Mouse (Mus musculus): ENCODE measurements around the gene Maml3. TPM values are rescaled to one million over a fixed set of nuclear protein-coding genes. Genes with fewer than 3 reads are reported as not detected.
A peak's percentile ranks its signal among the peaks of the same experiment; 100 is the strongest.

The Maml3 gene
- total and polyA plus RNA-seq, 3 experiments: 0.81 to 1.8 (median 0.98) TPM

DNA sequence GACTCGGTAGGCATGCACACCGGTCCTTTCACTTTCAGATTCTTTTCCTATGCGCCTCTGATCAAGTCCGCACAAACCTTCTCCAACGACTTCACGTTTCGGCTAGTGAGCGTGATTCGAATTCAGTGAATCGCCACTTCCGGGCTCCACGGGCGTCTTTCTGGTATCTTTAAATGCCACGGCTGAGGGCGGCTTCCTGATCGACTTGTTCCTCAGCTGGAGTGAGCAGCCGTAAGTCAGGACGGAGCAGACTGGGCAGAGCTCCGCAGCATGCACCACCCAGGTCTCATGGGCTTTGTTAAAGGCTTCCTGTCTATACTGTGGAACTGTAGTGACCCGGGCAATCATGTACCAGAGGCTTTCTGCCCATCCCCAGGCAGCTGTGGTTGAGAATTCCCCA, 468.2 kb downstream of the Maml3 start:
- dilution Hi-C loops (cut with MboI; ENCODE audit: extremely low pct_ligation_motif_present, extremely low pct_unique_long_range_greater_than_20kb, low sequenced_read_pairs) (no loop called here), in situ Hi-C loops (cut with MboI; ENCODE audit: low pct_ligation_motif_present, low pct_unique_long_range_greater_than_20kb, low sequenced_read_pairs) (no loop called here)
- Histone ChIP-seq H3K4me1 (ENCODE audit: control insufficient read depth in 1 of 2, insufficient read depth in 2 of 2) (peaks cover 9 to 46% of the 10 kb centered on the region in 2 experiments), H3K9ac (ENCODE audit: insufficient read depth, low read depth) (peak overlapping the region; percentile 73), H3K9me3 (replicated peaks; ENCODE audit: low read length) (peaks cover 9% of the 10 kb centered on the region), H3K79me2 (replicated peaks; ENCODE audit: control insufficient read depth, extremely low read depth, insufficient read depth, poor library complexity, severe bottlenecking) (no peaks in the 10 kb centered on the region), H3K27me3 (replicated peaks) (no peaks in the 10 kb centered on the region), H3K27ac (ENCODE audit: insufficient read depth, low read depth) (peak overlapping the region; percentile 92), H3K36me3 (replicated peaks in 1 of 2; ENCODE audit: control insufficient read depth in 1 of 2, insufficient read depth in 1 of 2, low read length in 1 of 2) (no peaks in the 10 kb centered on the region), H3K4me3 (replicated peaks in 1 of 3; ENCODE audit: low read depth in 2 of 3, low read length in 2 of 3, poor library complexity in 1 of 3) (peak overlapping the region; percentile 30 to 52 (median 50)), H3K4me2 (ENCODE audit: insufficient read depth, low read depth, poor library complexity, severe bottlenecking) (peak overlapping the region; percentile 52)
- TF ChIP-seq POLR2A (IDR thresholded peaks at IDR 0.05; ENCODE audit: low read depth, low read length) (peak; percentile 62), EP300 (IDR thresholded peaks at IDR 0.05; ENCODE audit: low read length) (no peak; the same call in 1 of the 2 replicates), MAZ (IDR thresholded peaks at IDR 0.05; ENCODE audit: low read depth, low read length) (no peak), TCF12 (IDR thresholded peaks at IDR 0.05; ENCODE audit: low read depth, low read length) (peak; percentile 62; the same call in 1 of the 2 replicates), ZMIZ1 (IDR thresholded peaks at IDR 0.05; ENCODE audit: low read depth, low read length) (0 out of 2 replicates have a peak, but pooled peaks have one; percentile 47), JUND (conservative IDR thresholded peaks at IDR 0.05; ENCODE audit: low read depth, low read length) (no peak), MYC (IDR thresholded peaks at IDR 0.05; ENCODE audit: low read depth, low read length) (no peak), MAFK (IDR thresholded peaks at IDR 0.05; ENCODE audit: insufficient replicate concordance, low read length) (no peak), ZKSCAN1 (IDR thresholded peaks at IDR 0.05; ENCODE audit: borderline replicate concordance, low read depth, low read length) (no peak), JUN (IDR thresholded peaks at IDR 0.05; ENCODE audit: insufficient read depth, low read depth, low read length) (no peak), NELFE (IDR thresholded peaks at IDR 0.05; ENCODE audit: low read depth, low read length) (peak; percentile 20; the same call in 1 of the 2 replicates), E2F4 (IDR thresholded peaks at IDR 0.05; ENCODE audit: insufficient replicate concordance, low read depth, low read length) (no peak), ZNF384 (IDR thresholded peaks at IDR 0.05; ENCODE audit: low read depth, low read length) (no peak), TBP (conservative IDR thresholded peaks at IDR 0.05; ENCODE audit: low read depth, low read length) (0 out of 2 replicates have a peak, but pooled peaks have one; percentile 53), KAT2A (IDR thresholded peaks at IDR 0.05; ENCODE audit: insufficient replicate concordance, low read length) (no peak), SMC3 (IDR thresholded peaks at IDR 0.05; ENCODE audit: low read depth, low read length) (no peak; the same call in 1 of the 2 replicates), RAD21 (IDR thresholded peaks at IDR 0.05; ENCODE audit: low read depth, low read length) (no peak), CHD2 (IDR thresholded peaks at IDR 0.05; ENCODE audit: low read length) (no peak), ZC3H11A (IDR thresholded peaks at IDR 0.05; ENCODE audit: low read depth, low read length) (no peak), ELF1 (IDR thresholded peaks at IDR 0.05; ENCODE audit: low read depth, low read length) (peak; percentile 84), UBTF (IDR thresholded peaks at IDR 0.05; ENCODE audit: low read depth, low read length) (no peak), SIN3A (IDR thresholded peaks at IDR 0.05; ENCODE audit: low read length) (peak; percentile 42; the same call in 1 of the 2 replicates), GABPA (IDR thresholded peaks at IDR 0.05; ENCODE audit: insufficient replicate concordance, low read depth, low read length) (no peak), CTCF (conservative IDR thresholded peaks at IDR 0.05 in 1 of 2, IDR thresholded peaks at IDR 0.05 in 1 of 2; ENCODE audit: low read depth in 2 of 2, low read length in 2 of 2) (no peak), CHD1 (IDR thresholded peaks at IDR 0.05; ENCODE audit: low read depth, low read length) (no peak), MAX (IDR thresholded peaks at IDR 0.05; ENCODE audit: low read length) (no peak), RCOR1 (conservative IDR thresholded peaks at IDR 0.05; ENCODE audit: low read depth, low read length) (no peak), NRF1 (IDR thresholded peaks at IDR 0.05; ENCODE audit: low read depth, low read length) (no peak), ETS1 (conservative IDR thresholded peaks at IDR 0.05; ENCODE audit: low read depth, low read length) (peak; percentile 30; the same call in 1 of the 2 replicates), PAX5 (IDR thresholded peaks at IDR 0.05; ENCODE audit: low read length) (no peak), USF1 (IDR thresholded peaks at IDR 0.05; ENCODE audit: low read depth, low read length) (no peak), POLR2AphosphoS2 (IDR thresholded peaks at IDR 0.05; ENCODE audit: low read depth, low read length) (peak; percentile 34; the same call in 1 of the 2 replicates), MEF2A (IDR thresholded peaks at IDR 0.05; ENCODE audit: borderline replicate concordance, low read depth, low read length) (no peak), BHLHE40 (IDR thresholded peaks at IDR 0.05; ENCODE audit: low read depth, low read length) (peak; percentile 69), HCFC1 (IDR thresholded peaks at IDR 0.05; ENCODE audit: low read depth, low read length) (no peak; the same call in 1 of the 2 replicates), MXI1 (IDR thresholded peaks at IDR 0.05; ENCODE audit: low read depth, low read length) (peak; percentile 26; the same call in 1 of the 2 replicates), USF2 (conservative IDR thresholded peaks at IDR 0.05; ENCODE audit: low read depth, low read length) (no peak), IRF4 (IDR thresholded peaks at IDR 0.05; ENCODE audit: low read depth, low read length) (no peak; the same call in 1 of the 2 replicates)
- DNase-seq (ENCODE audit: extremely low read depth): peak; percentile 74

Data from CH12.LX (cell line).